Mouse (Mus musculus): ENCODE results near the gene Vac14. TPM values are rescaled to one million over a fixed set of nuclear protein-coding genes. Genes with fewer than 3 reads are reported as not detected.
A peak's percentile ranks its signal among the peaks of the same experiment; 100 is the strongest.

Gene Vac14
- polyA plus RNA-seq, 1 experiment from 2014 or later: 23.7 TPM

GRCm38 (mm10) chr8:110630571-110631071 lies 12.2 kb downstream of the Vac14 start:
- ATAC-seq (ENCODE audit: low FRiP score): no peak
- H3K9ac ChIP-seq: 0 out of 2 replicates have a peak overlapping the region, but pooled peaks have one; percentile 6
- no peak overlapping the region for H3K4me2 ChIP-seq
- H3K27me3 ChIP-seq: no peaks in the 10 kb centered on the region
- peaks cover 39% of the 10 kb centered on the region for H3K36me3 ChIP-seq
- peaks cover 3% of the 10 kb centered on the region for H3K4me1 ChIP-seq (replicated peaks)
- H3K4me3 ChIP-seq: no peak overlapping the region
- H3K27ac ChIP-seq: no peak overlapping the region
- no peaks in the 10 kb centered on the region for H3K9me3 ChIP-seq
- 86% methylated on average over 8 of the region's 8 CpGs for WGBS

- Histone ChIP-seq H3K36me3 (peaks cover 45% of the 10 kb centered on the region), H3K27ac (no peak overlapping the region)
Measured at GRCm38 (mm10) chr8:110631201-110631600, 12.8 kb downstream of the Vac14 start.

GRCm38 (mm10) chr8:110633814-110634213 lies 15.4 kb downstream of the Vac14 start:
- peaks cover 3% of the 10 kb centered on the region; the same call in 1 of the 2 replicates for H3K4me1 ChIP-seq (replicated peaks)
- peaks cover 69% of the 10 kb centered on the region for H3K36me3 ChIP-seq
- no peak overlapping the region for H3K4me3 ChIP-seq
- WGBS: 95% methylated on average over 3 of the region's 3 CpGs
- H3K27me3 ChIP-seq: no peaks in the 10 kb centered on the region
- H3K9me3 ChIP-seq: no peaks in the 10 kb centered on the region
- ATAC-seq (ENCODE audit: low FRiP score): no peak
- no peak overlapping the region for H3K4me2 ChIP-seq
- H3K27ac ChIP-seq: no peak overlapping the region
- no peak overlapping the region for H3K9ac ChIP-seq

More at GRCm38 (mm10) chr8:110631201-110631600, 12.8 kb downstream of the Vac14 start:
- H3K9ac ChIP-seq: no peak overlapping the region
- H3K27me3 ChIP-seq: no peaks in the 10 kb centered on the region
- H3K4me1 ChIP-seq (replicated peaks): peaks cover 3% of the 10 kb centered on the region
- H3K4me3 ChIP-seq: no peak overlapping the region
- no peak for ATAC-seq (ENCODE audit: low FRiP score)
- WGBS: 92% methylated on average over 7 of the region's 7 CpGs
- H3K4me2 ChIP-seq: no peak overlapping the region
- no peaks in the 10 kb centered on the region for H3K9me3 ChIP-seq

DNA sequence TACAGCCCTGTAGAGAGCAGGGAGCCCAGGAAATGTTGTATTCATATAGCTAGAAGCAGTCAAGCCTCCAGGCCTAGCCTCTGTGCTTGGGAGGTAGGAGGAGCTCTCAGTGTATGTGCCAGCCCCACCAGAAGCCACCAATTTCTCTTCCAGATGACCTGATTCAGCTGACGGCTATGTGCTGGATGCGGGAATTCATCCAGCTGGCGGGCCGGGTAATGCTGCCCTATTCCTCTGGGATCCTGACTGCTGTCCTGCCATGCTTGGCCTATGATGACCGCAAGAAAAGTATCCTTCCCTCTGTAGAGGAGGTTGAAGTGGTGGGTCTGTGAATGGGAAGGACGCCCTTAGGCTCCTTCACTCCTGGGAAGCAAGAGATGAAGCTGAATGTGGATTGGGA lies 17.8 kb downstream of the Vac14 start:
- no peaks in the 10 kb centered on the region for H3K9me3 ChIP-seq
- H3K4me3 ChIP-seq: no peak overlapping the region
- H3K27me3 ChIP-seq: no peaks in the 10 kb centered on the region
- WGBS: 85% methylated on average over 6 of the region's 6 CpGs
- H3K27ac ChIP-seq: no peak overlapping the region
- peaks cover 80% of the 10 kb centered on the region for H3K36me3 ChIP-seq
- H3K9ac ChIP-seq: no peak overlapping the region
- no peak for ATAC-seq (ENCODE audit: low FRiP score)
- no peak overlapping the region for H3K4me2 ChIP-seq
- no peaks in the 10 kb centered on the region for H3K4me1 ChIP-seq (replicated peaks)

- H3K4me2 ChIP-seq: no peak overlapping the region
- no peaks in the 10 kb centered on the region for H3K27me3 ChIP-seq
- no peak overlapping the region for H3K4me3 ChIP-seq
- H3K36me3 ChIP-seq: peaks cover 63% of the 10 kb centered on the region
- no peak for ATAC-seq (ENCODE audit: low FRiP score)
- 94% methylated on average over 5 of the region's 5 CpGs for WGBS
- no peaks in the 10 kb centered on the region for H3K9me3 ChIP-seq
- H3K27ac ChIP-seq: no peak overlapping the region
- H3K9ac ChIP-seq: no peak overlapping the region
- H3K4me1 ChIP-seq (replicated peaks): 0 out of 2 replicates have a peak, but pooled peaks cover 3% of the 10 kb centered on the region
Measured at GRCm38 (mm10) chr8:110642331-110642730, 23.9 kb downstream of the Vac14 start.

DNA sequence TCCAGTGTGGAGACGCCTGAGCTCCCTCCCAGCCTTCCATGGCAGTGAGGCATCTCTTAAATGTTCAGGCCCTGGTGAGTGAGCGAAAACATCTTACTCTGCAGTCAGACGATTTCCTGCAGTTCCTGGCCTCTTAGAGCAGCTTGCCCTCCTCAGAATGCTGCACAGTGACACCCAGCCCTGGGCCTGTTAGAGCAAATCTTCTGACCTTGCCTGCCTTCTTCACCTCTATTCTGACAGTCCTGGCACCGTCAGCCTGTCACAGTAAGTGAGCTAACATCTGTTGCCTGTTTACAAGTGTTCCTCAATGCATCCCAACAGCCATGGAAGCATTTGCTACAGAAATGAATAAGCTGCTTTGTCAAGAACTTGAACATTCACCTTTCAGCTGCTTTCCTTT lies 24.8 kb downstream of the Vac14 start:
- 79% methylated on average over 4 of the region's 4 CpGs for WGBS
- H3K27me3 ChIP-seq: no peaks in the 10 kb centered on the region

GRCm38 (mm10) chr8:110644422-110644821 lies 26.0 kb downstream of the Vac14 start:
- no peak for ATAC-seq (ENCODE audit: low FRiP score)
- Histone ChIP-seq H3K27ac (no peak overlapping the region), H3K4me1 (replicated peaks) (0 out of 2 replicates have a peak, but pooled peaks cover 3% of the 10 kb centered on the region), H3K9ac (no peak overlapping the region), H3K4me2 (no peak overlapping the region), H3K27me3 (no peaks in the 10 kb centered on the region), H3K36me3 (peaks cover 55% of the 10 kb centered on the region), H3K4me3 (no peak overlapping the region), H3K9me3 (no peaks in the 10 kb centered on the region)
- WGBS: 87% methylated on average over 4 of the region's 4 CpGs

More for the DNA sequence above, 24.8 kb downstream of the Vac14 start:
- Histone ChIP-seq H3K9ac (no peak overlapping the region), H3K4me2 (no peak overlapping the region), H3K4me3 (no peak overlapping the region), H3K36me3 (peaks cover 56% of the 10 kb centered on the region), H3K9me3 (no peaks in the 10 kb centered on the region), H3K4me1 (replicated peaks) (0 out of 2 replicates have a peak, but pooled peaks cover 3% of the 10 kb centered on the region), H3K27ac (no peak overlapping the region)
- no peak for ATAC-seq (ENCODE audit: low FRiP score)

DNA sequence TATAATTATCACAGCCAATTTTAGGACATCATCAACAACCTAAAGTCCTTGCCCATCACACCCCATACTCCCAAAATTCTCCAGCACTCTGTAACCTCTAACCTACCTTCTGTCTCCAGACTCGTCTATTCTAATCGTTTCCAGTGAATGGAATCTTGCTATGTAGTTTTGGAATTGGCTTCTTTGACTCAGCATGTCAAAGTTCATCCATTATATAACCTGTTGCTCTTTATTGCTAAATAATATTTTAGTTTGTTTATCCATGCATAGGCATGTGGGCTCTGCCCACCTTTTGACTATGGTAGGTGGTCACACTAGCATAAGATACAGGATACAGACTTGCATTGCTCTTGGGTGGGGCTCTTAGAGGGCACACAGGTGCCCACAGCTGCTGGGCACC lies 26.5 kb downstream of the Vac14 start:
- peaks cover 58% of the 10 kb centered on the region for H3K36me3 ChIP-seq
- ATAC-seq (ENCODE audit: low FRiP score): no peak
- H3K4me2 ChIP-seq: no peak overlapping the region
- WGBS: 90% methylated on average over 2 of the region's 2 CpGs
- no peak overlapping the region for H3K9ac ChIP-seq
- no peaks in the 10 kb centered on the region for H3K9me3 ChIP-seq
- 0 out of 2 replicates have a peak, but pooled peaks cover 3% of the 10 kb centered on the region for H3K4me1 ChIP-seq (replicated peaks)
- no peak overlapping the region for H3K4me3 ChIP-seq
- no peaks in the 10 kb centered on the region for H3K27me3 ChIP-seq
- no peak overlapping the region for H3K27ac ChIP-seq

GRCm38 (mm10) chr8:110645340-110645739 lies 27.0 kb downstream of the Vac14 start:
- Histone ChIP-seq H3K9ac (no peak overlapping the region), H3K27ac (no peak overlapping the region), H3K4me3 (no peak overlapping the region), H3K36me3 (peaks cover 57% of the 10 kb centered on the region), H3K27me3 (no peaks in the 10 kb centered on the region), H3K4me2 (no peak overlapping the region), H3K9me3 (no peaks in the 10 kb centered on the region), H3K4me1 (replicated peaks) (0 out of 2 replicates have a peak, but pooled peaks cover 3% of the 10 kb centered on the region)
- ATAC-seq (ENCODE audit: low FRiP score): no peak
- WGBS: 89% methylated on average over 3 of the region's 3 CpGs

GRCm38 (mm10) chr8:110646064-110646463 lies 27.7 kb downstream of the Vac14 start:
- Histone ChIP-seq H3K9me3 (no peaks in the 10 kb centered on the region), H3K36me3 (peaks cover 64% of the 10 kb centered on the region), H3K4me3 (no peak overlapping the region), H3K27ac (no peak overlapping the region), H3K9ac (no peak overlapping the region), H3K4me2 (no peak overlapping the region), H3K27me3 (no peaks in the 10 kb centered on the region), H3K4me1 (replicated peaks) (0 out of 2 replicates have a peak, but pooled peaks cover 3% of the 10 kb centered on the region)
- 50% methylated on average over 6 of the region's 6 CpGs for WGBS
- 0 out of 2 replicates have a peak, but pooled peaks have one; percentile 54 for ATAC-seq (ENCODE audit: low FRiP score)

DNA sequence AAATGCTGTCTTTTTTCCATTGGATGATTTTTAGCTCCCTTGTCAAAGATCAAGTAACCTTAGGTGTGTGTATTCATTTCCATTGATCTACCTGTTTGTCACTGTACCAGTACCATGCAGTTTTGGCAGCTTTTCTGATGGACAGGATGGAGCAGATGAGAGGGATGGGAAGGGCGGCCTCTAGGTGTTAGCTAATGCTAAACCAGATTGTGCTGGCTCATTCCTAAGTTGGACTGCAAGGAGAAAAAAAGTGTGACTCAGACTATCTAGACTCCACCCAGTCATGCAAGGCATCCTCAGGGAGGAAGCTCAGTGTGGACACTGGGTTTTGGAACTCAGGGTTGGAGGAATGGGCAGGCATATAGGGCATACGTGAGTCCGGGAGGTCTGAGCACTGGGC lies 30.2 kb downstream of the Vac14 start:
- H3K4me3 ChIP-seq: no peak overlapping the region
- 0 out of 2 replicates have a peak, but pooled peaks cover 3% of the 10 kb centered on the region for H3K4me1 ChIP-seq (replicated peaks)
- no peaks in the 10 kb centered on the region for H3K9me3 ChIP-seq
- peaks cover 65% of the 10 kb centered on the region for H3K36me3 ChIP-seq
- no peak overlapping the region for H3K27ac ChIP-seq
- no peaks in the 10 kb centered on the region for H3K27me3 ChIP-seq
- no peak overlapping the region for H3K4me2 ChIP-seq
- H3K9ac ChIP-seq: no peak overlapping the region
- ATAC-seq (ENCODE audit: low FRiP score): no peak
- 98% methylated on average over 3 of the region's 3 CpGs for WGBS

DNA sequence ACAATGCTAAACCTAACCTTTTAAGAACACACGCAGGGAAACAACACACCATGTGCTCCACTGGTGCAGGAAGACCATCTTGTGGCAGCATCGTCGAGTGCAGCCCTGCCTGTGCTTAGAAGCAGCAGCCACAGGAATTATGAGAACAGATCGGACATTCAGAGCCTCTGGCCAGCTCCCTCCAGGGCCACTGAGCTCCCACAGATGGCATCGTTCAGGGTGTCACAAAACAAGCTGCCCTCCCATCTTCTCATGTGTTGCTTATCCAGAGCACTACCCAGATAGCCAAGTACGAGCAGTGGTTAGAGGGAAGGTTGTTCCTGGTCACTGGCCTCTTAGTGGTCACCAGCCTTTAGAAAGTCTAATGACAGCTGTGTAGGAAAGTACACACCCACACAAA lies 30.9 kb downstream of the Vac14 start:
- no peak for ATAC-seq (ENCODE audit: low FRiP score)
- no peaks in the 10 kb centered on the region for H3K9me3 ChIP-seq
- no peak overlapping the region for H3K4me3 ChIP-seq
- peaks cover 66% of the 10 kb centered on the region for H3K36me3 ChIP-seq
- H3K4me1 ChIP-seq (replicated peaks): 0 out of 2 replicates have a peak, but pooled peaks cover 3% of the 10 kb centered on the region
- H3K27ac ChIP-seq: no peak overlapping the region
- no peaks in the 10 kb centered on the region for H3K27me3 ChIP-seq
- no peak overlapping the region for H3K4me2 ChIP-seq
- no peak overlapping the region for H3K9ac ChIP-seq
- WGBS: 94% methylated on average over 6 of the region's 6 CpGs

DNA sequence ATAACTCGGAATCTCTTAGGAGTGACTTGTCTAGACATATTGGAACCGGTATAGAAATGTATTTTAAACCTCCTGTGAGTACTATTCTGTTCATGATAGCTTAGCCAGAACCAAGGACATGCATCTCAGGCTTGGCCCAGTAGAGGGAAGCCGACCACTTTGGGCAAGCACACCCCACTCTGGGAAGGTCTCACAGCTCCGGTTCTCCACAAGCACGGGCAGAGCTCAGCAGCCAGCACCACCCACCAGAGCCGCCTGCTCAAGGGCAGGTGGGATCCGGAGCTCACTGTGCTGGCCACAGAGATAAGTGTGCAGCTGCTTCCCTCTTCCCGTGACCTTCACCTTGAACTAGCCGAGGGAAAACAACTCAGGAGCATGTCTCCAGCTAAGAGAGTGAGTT lies 32.5 kb downstream of the Vac14 start:
- peaks cover 62% of the 10 kb centered on the region for H3K36me3 ChIP-seq
- no peak overlapping the region for H3K4me3 ChIP-seq
- 97% methylated on average over 9 of the region's 9 CpGs for WGBS
- no peak for ATAC-seq (ENCODE audit: low FRiP score)
- H3K4me2 ChIP-seq: no peak overlapping the region
- H3K4me1 ChIP-seq (replicated peaks): 0 out of 2 replicates have a peak, but pooled peaks cover 3% of the 10 kb centered on the region
- no peaks in the 10 kb centered on the region for H3K27me3 ChIP-seq
- H3K27ac ChIP-seq: no peak overlapping the region
- no peaks in the 10 kb centered on the region for H3K9me3 ChIP-seq
- no peak overlapping the region for H3K9ac ChIP-seq
